Mouse (Mus musculus): ENCODE measurements around the gene Ndufaf3. TPM values are rescaled to one million over a fixed set of nuclear protein-coding genes. Genes with fewer than 3 reads are reported as not detected.

Ndufaf3 gene
- polyA plus RNA-seq, 1 experiment, result 25.5 TPM

DNA sequence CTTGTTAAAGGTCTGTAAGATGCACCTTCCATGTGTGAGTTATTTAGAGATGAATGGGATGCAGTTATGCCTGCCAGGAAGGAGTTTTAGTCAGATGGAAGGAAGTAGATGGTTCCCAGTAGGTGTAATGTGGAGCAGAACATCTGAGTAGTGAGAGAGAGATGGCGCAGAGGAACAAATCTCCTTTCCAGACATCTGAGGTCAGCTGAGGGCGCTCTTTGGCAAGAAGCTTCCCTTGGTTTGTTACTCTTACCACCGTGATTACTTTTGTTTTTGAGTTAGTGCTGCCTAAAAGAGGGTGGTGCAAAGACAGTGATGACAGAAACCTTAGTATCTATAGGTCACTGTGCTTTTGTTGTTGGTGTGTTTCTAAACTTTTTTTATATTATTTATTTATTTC lies 41.8 kb downstream of the Ndufaf3 start:
- Histone ChIP-seq H3K27ac (ENCODE audit: insufficient read depth, low read length) (no peak overlapping the region), H3K4me1 (ENCODE audit: control insufficient read depth, insufficient read depth, low read length) (peaks cover 4% of the 10 kb centered on the region; the same call in 1 of the 2 replicates), H3K4me3 (ENCODE audit: insufficient read depth, low read length) (no peak overlapping the region)
- TF ChIP-seq CTCF (IDR thresholded peaks at IDR 0.05; ENCODE audit: borderline replicate concordance, insufficient read depth, low read length) (no peak), POLR2A (IDR thresholded peaks at IDR 0.05; ENCODE audit: low read depth, low read length) (no peak)

DNA sequence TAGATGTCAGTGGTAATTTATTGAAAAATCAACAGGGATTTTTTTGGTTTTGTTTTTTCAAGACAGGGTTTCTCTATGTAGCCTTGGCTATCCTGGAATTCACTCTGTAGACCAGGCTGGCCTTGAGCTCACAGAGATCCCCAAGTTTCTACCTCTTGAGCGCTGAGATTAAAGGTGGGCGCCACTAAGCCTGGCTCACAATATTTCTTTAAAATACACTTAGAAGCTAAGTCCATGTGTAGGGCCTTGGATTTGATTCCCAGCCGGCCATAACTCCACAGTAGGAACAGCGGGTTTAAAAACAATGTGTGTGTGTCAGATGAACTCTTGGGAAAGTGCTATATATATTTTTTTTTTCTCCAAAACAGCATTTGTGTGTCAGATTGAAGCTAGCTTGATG lies 43.9 kb downstream of the Ndufaf3 start:
- Histone ChIP-seq H3K27ac (ENCODE audit: insufficient read depth, low read length) (no peak overlapping the region), H3K4me3 (ENCODE audit: insufficient read depth, low read length) (no peak overlapping the region), H3K4me1 (ENCODE audit: control insufficient read depth, insufficient read depth, low read length) (peaks cover 16% of the 10 kb centered on the region)
- TF ChIP-seq POLR2A (IDR thresholded peaks at IDR 0.05; ENCODE audit: low read depth, low read length), result no peak
- TF ChIP-seq CTCF (IDR thresholded peaks at IDR 0.05; ENCODE audit: borderline replicate concordance, insufficient read depth, low read length), result no peak

DNA sequence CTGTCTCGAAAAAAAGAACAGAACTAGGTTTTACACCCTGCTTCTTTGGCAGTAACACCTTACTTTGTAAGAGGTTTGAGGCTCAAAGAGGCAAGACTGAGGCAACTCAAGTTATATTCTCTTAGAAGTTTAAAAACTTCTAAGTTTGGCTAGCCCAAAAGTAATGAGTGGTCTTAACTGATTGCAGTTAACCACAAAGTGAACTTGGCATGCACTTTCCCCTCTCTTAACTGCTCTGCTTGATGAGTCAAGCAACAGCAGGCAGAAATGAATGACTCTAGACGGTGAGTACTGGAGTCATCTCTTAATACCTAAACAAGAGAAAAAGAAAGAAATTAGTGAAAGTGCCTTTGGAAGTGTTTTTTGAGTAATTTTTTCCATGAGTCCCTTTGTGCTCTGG lies 45.6 kb downstream of the Ndufaf3 start:
- TF ChIP-seq CTCF (IDR thresholded peaks at IDR 0.05; ENCODE audit: borderline replicate concordance, insufficient read depth, low read length) (no peak), POLR2A (IDR thresholded peaks at IDR 0.05; ENCODE audit: low read depth, low read length) (no peak)
- Histone ChIP-seq H3K27ac (ENCODE audit: insufficient read depth, low read length) (no peak overlapping the region; the same call in 1 of the 2 replicates), H3K4me3 (ENCODE audit: insufficient read depth, low read length) (no peak overlapping the region), H3K4me1 (ENCODE audit: control insufficient read depth, insufficient read depth, low read length) (peaks cover 16% of the 10 kb centered on the region)

DNA sequence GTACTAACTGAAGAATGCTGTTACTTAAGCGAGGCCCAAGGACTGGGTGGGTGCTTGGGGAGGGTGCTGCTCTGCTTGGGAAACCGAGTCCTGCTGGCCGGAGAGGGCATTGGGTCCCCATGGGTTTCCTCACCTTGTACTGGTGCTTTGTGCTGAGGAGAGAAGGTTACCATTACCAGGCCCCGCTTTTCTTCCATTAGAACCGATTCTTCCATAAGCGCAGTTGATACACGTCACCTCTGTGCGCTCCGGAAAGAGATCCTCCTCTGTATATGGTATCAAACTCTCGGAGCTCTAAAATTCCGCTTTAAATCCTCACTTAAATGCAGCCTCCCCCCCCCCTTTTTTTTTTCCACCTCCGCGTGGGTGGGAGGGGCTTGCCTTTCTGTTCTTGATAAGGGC lies 49.3 kb downstream of the Ndufaf3 start:
- peaks cover 16% of the 10 kb centered on the region for H3K4me1 ChIP-seq (ENCODE audit: control insufficient read depth, insufficient read depth, low read length)
- H3K4me3 ChIP-seq (ENCODE audit: insufficient read depth, low read length), result peak overlapping the region; percentile 100

DNA sequence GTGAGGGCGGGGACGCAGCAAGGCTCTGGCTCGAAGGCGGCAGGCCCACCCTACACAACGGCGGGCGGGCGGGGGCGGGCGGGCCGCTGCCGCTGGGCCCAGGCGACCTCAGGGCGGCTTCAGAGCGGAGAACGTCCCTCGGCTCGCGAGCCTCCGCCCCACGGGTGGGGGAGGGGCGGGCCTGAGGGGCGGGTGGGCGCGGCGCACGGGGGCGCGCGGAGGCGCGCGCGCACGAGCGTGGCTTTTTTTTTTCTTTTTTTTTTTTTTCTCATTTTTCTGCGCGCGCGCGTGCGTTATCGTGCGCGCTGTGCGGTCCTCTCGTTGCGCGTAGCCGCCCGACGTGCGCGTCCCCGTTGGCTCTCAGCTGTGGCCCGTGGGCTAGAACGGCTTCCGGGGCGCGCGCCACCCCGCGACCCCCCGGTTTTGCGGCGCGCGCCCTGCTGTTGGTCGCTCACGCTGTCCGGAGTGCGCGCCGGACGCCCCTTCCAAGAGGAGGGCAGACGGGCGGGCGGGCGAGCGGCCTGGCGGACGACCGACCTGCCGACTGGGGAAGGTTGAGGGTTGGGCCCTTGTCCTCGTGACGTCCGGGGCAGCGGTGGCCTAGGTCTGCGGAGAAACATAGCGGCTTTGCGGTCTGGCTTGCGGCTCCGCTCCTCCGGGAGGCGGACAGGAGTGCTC lies 49.8 kb downstream of the Ndufaf3 start:
- peak overlapping the region; percentile 100 for H3K4me3 ChIP-seq (ENCODE audit: insufficient read depth, low read length)
- no peak; the same call in 1 of the 2 replicates for TF ChIP-seq POLR2A (IDR thresholded peaks at IDR 0.05; ENCODE audit: low read depth, low read length)
- no peak for TF ChIP-seq CTCF (IDR thresholded peaks at IDR 0.05; ENCODE audit: borderline replicate concordance, insufficient read depth, low read length)
- H3K27ac ChIP-seq (ENCODE audit: insufficient read depth, low read length), result peak overlapping the region; percentile 95
- H3K4me1 ChIP-seq (ENCODE audit: control insufficient read depth, insufficient read depth, low read length), result peaks cover 16% of the 10 kb centered on the region

More for the DNA sequence above, 49.3 kb downstream of the Ndufaf3 start:
- no peak for TF ChIP-seq CTCF (IDR thresholded peaks at IDR 0.05; ENCODE audit: borderline replicate concordance, insufficient read depth, low read length)
- TF ChIP-seq POLR2A (IDR thresholded peaks at IDR 0.05; ENCODE audit: low read depth, low read length), result peak; percentile 28; the same call in 1 of the 2 replicates
- H3K27ac ChIP-seq (ENCODE audit: insufficient read depth, low read length), result peak overlapping the region; percentile 95

DNA sequence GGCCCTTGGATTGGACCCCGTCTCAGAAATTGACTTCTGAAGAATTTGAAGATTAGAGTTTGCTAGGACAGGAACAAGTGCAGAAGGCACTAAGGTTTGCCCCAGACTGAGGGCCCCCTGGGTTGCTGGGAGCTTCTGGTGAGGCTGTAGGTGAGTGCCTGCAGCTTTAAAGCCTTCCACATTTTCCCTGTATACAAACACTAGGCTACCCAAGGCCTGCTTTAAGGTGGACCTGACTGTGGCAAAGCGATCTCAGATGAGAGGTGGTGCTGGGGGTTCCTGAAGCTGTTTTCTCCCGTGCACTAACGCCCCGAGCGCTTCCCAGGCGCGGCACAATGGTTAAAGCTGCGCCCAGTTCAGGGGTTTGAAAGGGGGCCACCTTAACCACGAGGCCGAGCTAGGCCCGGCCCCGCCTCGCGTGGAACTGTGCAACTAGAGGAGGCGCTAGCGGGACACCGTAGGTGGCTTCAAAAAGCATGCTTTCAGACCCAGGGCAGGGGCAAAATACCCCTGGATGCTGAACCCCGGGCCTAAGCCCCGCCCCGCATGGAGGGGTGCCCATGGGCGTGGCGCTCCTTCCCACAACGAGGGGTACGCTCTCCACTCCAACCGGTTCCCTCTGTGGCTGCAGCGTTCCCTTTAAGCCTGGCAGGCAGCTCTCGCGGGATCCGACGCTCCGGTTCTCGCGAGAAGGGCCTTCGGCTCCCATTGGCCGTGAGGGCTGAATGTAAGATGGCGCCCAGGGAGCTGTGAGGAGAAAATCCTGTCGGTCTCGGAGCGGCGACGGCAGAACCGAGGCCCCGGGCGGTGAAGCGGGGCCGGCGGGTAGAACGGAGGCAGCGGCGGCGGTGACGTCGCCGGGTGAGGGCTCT lies 50.6 kb downstream of the Ndufaf3 start, which contains the start of gene Qrich1:
TSS of gene Qrich1 (plus strand) at position 427 of the 872 bp plus-strand sequence.
- TF ChIP-seq POLR2A (IDR thresholded peaks at IDR 0.05; ENCODE audit: low read depth, low read length) (peak; percentile 61), CTCF (IDR thresholded peaks at IDR 0.05; ENCODE audit: borderline replicate concordance, insufficient read depth, low read length) (no peak)
- H3K4me3 ChIP-seq (ENCODE audit: insufficient read depth, low read length), result peak within 1 kb of the TSS; percentile 100

More for the DNA sequence above, 50.6 kb downstream of the Ndufaf3 start, which contains the start of gene Qrich1:
- peak within 1 kb of the TSS; percentile 95 for H3K27ac ChIP-seq (ENCODE audit: insufficient read depth, low read length)
- peaks cover 12% of the 10 kb centered on the region for H3K4me1 ChIP-seq (ENCODE audit: control insufficient read depth, insufficient read depth, low read length)

Other genes with a start within 250 kb of the Ndufaf3 start
- 328 and 399 TPM in 2 replicates for gene Gpx1, start 228.5 kb downstream of the Ndufaf3 start, polyA plus RNA-seq (2011; ENCODE audit: insufficient read length, low read depth, missing spikeins)
- gene Usp4, start 219.6 kb downstream of the Ndufaf3 start, polyA plus RNA-seq (2011; ENCODE audit: insufficient read length, low read depth, missing spikeins), result 93.4 and 102 TPM in 2 replicates
- 0.63 TPM in 1 of 2 replicates, not detected in the other for gene 1700102P08Rik, start 174.6 kb downstream of the Ndufaf3 start, polyA plus RNA-seq (2011; ENCODE audit: insufficient read length, low read depth, missing spikeins)
- gene Ccdc36, start 138.9 kb downstream of the Ndufaf3 start, polyA plus RNA-seq (2011; ENCODE audit: insufficient read length, low read depth, missing spikeins), result 0.22 TPM in 1 of 2 replicates, not detected in the other
- not detected in 2 replicates for gene BC048562, start 131.0 kb downstream of the Ndufaf3 start, polyA plus RNA-seq (2011; ENCODE audit: insufficient read length, low read depth, missing spikeins)
- gene Ccdc71, start 106.9 kb downstream of the Ndufaf3 start, polyA plus RNA-seq (2011; ENCODE audit: insufficient read length, low read depth, missing spikeins), result 18.3 and 19.8 TPM in 2 replicates
- gene Klhdc8b, start 105.9 kb downstream of the Ndufaf3 start, polyA plus RNA-seq (2011; ENCODE audit: insufficient read length, low read depth, missing spikeins), result 6.5 and 8.3 TPM in 2 replicates
- gene Lamb2, start 87.7 kb downstream of the Ndufaf3 start, polyA plus RNA-seq (2011; ENCODE audit: insufficient read length, low read depth, missing spikeins), result 118 and 152 TPM in 2 replicates
- gene Usp19, start 76.8 kb downstream of the Ndufaf3 start, polyA plus RNA-seq (2011; ENCODE audit: insufficient read length, low read depth, missing spikeins), result 77.0 and 80.7 TPM in 2 replicates
- gene Qars, start 59.7 kb downstream of the Ndufaf3 start, polyA plus RNA-seq (2011; ENCODE audit: insufficient read length, low read depth, missing spikeins), result 261 and 263 TPM in 2 replicates
- 113 and 133 TPM in 2 replicates for gene Qrich1, start 50.6 kb downstream of the Ndufaf3 start, polyA plus RNA-seq (2011; ENCODE audit: insufficient read length, low read depth, missing spikeins)
- gene Impdh2, start 7.1 kb downstream of the Ndufaf3 start, polyA plus RNA-seq (2011; ENCODE audit: insufficient read length, low read depth, missing spikeins), result 176 and 180 TPM in 2 replicates
- gene Dalrd3, start 2.5 kb upstream of the Ndufaf3 start, polyA plus RNA-seq (2011; ENCODE audit: insufficient read length, low read depth, missing spikeins), result 29.2 and 38.2 TPM in 2 replicates
- gene Wdr6, start 11.3 kb upstream of the Ndufaf3 start, polyA plus RNA-seq (2011; ENCODE audit: insufficient read length, low read depth, missing spikeins), result 40.4 and 42.8 TPM in 2 replicates
- gene P4htm, start 30.2 kb upstream of the Ndufaf3 start, polyA plus RNA-seq (2011; ENCODE audit: insufficient read length, low read depth, missing spikeins), result 3.4 and 4.8 TPM in 2 replicates
- 65.9 and 73.9 TPM in 2 replicates for gene Arih2, start 82.0 kb upstream of the Ndufaf3 start, polyA plus RNA-seq (2011; ENCODE audit: insufficient read length, low read depth, missing spikeins)
- gene Slc25a20, start 94.7 kb upstream of the Ndufaf3 start, polyA plus RNA-seq (2011; ENCODE audit: insufficient read length, low read depth, missing spikeins), result 35.0 and 36.6 TPM in 2 replicates
- gene Prkar2a, start 121.9 kb upstream of the Ndufaf3 start, polyA plus RNA-seq (2011; ENCODE audit: insufficient read length, low read depth, missing spikeins), result 61.9 and 78.8 TPM in 2 replicates
- gene Ip6k2, start 216.4 kb upstream of the Ndufaf3 start, polyA plus RNA-seq (2011; ENCODE audit: insufficient read length, low read depth, missing spikeins), result 83.0 and 93.8 TPM in 2 replicates
- 7.6 and 8.7 TPM in 2 replicates for gene Nckipsd, start 240.9 kb upstream of the Ndufaf3 start, polyA plus RNA-seq (2011; ENCODE audit: insufficient read length, low read depth, missing spikeins)

Data from embryonic fibroblast, embryonic 13.5 days (primary cell).